Mouse (Mus musculus): ENCODE data around the gene Btbd17. TPM values are rescaled to one million over a fixed set of nuclear protein-coding genes. Genes with fewer than 3 reads are reported as not detected.

The Btbd17 gene
- polyA plus RNA-seq, 1 experiment from 2014 or later: 19.4 TPM

DNA sequence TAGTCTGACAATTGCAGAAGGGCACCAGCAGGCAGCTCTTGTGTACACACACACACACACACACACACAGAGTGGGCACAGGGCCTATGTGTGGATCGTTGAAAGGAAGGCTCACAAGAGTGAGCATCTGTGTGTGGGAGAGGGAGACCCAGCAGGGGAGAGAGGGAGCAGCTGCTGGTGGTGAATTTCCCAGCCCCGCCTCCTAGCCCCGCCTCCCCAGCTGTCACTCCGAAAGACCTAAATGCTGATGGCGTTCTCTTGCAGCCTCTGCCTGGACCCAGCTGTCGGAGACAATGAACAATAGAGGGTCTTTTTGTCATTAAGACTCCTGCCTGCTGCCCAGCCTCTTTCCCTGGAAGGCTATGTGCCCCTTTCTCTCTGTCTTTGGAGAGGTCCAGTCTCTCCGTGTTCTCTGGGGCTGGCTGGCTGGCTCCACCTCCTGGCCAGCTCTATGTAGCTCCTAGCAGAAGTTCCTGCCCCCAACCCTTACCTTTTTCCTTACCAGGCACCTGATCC is 456 bp downstream of the Btbd17 start:
- H3K4me2 ChIP-seq (ENCODE audit: low read length): peak overlapping the region; percentile 46
- H3K27me3 ChIP-seq (replicated peaks; ENCODE audit: control insufficient read depth, insufficient read depth, low read length): 0 out of 2 replicates have a peak, but pooled peaks cover under 1% of the 10 kb centered on the region
- peak overlapping the region; percentile 41 for H3K9ac ChIP-seq (replicated peaks; ENCODE audit: low read depth, low read length)
- peaks cover 53% of the 10 kb centered on the region for H3K4me1 ChIP-seq (replicated peaks; ENCODE audit: control insufficient read depth, insufficient read depth, low read length)
- peak overlapping the region; percentile 94 for H3K27ac ChIP-seq (ENCODE audit: low read length)
- peak; percentile 89 for ATAC-seq
- H3K4me3 ChIP-seq (replicated peaks; ENCODE audit: low read length): peak overlapping the region; percentile 40
- H3K36me3 ChIP-seq (ENCODE audit: control insufficient read depth, insufficient read depth): no peaks in the 10 kb centered on the region
- WGBS: 0% methylated on average over 7 of the region's 7 CpGs
- no peaks in the 10 kb centered on the region for H3K9me3 ChIP-seq (ENCODE audit: control insufficient read depth, low read length)

- no peak for ATAC-seq
- peak overlapping the region; percentile 46 for H3K4me2 ChIP-seq (ENCODE audit: low read length)
- peaks cover 53% of the 10 kb centered on the region for H3K4me1 ChIP-seq (replicated peaks; ENCODE audit: control insufficient read depth, insufficient read depth, low read length)
- peak overlapping the region; percentile 4; the same call in 1 of the 2 replicates for H3K9ac ChIP-seq (replicated peaks; ENCODE audit: low read depth, low read length)
- H3K27ac ChIP-seq (ENCODE audit: low read length): peak overlapping the region; percentile 94
- peak overlapping the region; percentile 25 for H3K4me3 ChIP-seq (replicated peaks; ENCODE audit: low read length)
- WGBS: 18% methylated on average over 4 of the region's 4 CpGs
- no peaks in the 10 kb centered on the region for H3K9me3 ChIP-seq (ENCODE audit: control insufficient read depth, low read length)
- H3K27me3 ChIP-seq (replicated peaks; ENCODE audit: control insufficient read depth, insufficient read depth, low read length): 0 out of 2 replicates have a peak, but pooled peaks cover 7% of the 10 kb centered on the region
- H3K36me3 ChIP-seq (ENCODE audit: control insufficient read depth, insufficient read depth): no peaks in the 10 kb centered on the region
Measured at GRCm38 (mm10) chr11:114794691-114795090, 1.1 kb downstream of the Btbd17 start.

DNA sequence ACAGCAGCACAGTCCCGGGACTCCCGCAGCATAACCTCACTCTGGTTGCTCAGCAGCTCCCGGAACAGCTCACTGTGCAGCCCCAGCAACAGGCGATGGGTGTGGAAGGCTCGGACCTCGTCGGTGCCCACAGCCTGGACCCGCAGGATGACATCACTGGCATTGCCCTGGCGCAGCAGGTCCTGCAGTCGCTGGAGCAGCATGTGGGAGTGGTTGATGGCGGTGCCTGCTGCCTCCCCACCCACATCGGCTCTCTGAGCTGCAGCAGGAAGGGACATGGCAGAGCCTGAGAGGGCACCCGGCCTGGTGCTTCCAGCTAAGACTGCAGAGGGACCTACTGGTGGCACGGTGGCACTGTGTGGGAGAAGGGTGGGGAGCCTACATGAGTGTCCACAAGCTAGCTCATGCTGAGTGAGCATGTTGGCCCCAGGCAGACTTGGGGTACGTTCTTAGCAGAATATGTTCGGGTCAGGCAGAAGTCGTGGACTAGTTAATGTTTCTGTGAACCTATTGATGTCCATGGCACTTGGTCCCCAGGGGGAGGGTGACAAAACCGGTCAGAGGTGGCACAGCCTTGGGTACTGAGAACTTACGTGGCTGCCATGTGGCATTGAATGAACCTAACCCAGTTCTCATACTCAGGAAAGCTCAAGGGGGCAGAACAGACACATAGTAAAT is 1.7 kb downstream of the Btbd17 start:
- H3K9me3 ChIP-seq (ENCODE audit: control insufficient read depth, low read length): no peaks in the 10 kb centered on the region
- H3K4me2 ChIP-seq (ENCODE audit: low read length): peak overlapping the region; percentile 46
- peaks cover 57% of the 10 kb centered on the region for H3K4me1 ChIP-seq (replicated peaks; ENCODE audit: control insufficient read depth, insufficient read depth, low read length)
- no peak for ATAC-seq
- peak overlapping the region; percentile 16; the same call in 1 of the 2 replicates for H3K27ac ChIP-seq (ENCODE audit: low read length)
- 0 out of 2 replicates have a peak overlapping the region, but pooled peaks have one; percentile 0 for H3K4me3 ChIP-seq (replicated peaks; ENCODE audit: low read length)
- 55% methylated on average over 19 of the region's 19 CpGs for WGBS
- 0 out of 2 replicates have a peak, but pooled peaks cover 8% of the 10 kb centered on the region for H3K27me3 ChIP-seq (replicated peaks; ENCODE audit: control insufficient read depth, insufficient read depth, low read length)
- no peaks in the 10 kb centered on the region for H3K36me3 ChIP-seq (ENCODE audit: control insufficient read depth, insufficient read depth)
- peak overlapping the region; percentile 4 for H3K9ac ChIP-seq (replicated peaks; ENCODE audit: low read depth, low read length)

DNA sequence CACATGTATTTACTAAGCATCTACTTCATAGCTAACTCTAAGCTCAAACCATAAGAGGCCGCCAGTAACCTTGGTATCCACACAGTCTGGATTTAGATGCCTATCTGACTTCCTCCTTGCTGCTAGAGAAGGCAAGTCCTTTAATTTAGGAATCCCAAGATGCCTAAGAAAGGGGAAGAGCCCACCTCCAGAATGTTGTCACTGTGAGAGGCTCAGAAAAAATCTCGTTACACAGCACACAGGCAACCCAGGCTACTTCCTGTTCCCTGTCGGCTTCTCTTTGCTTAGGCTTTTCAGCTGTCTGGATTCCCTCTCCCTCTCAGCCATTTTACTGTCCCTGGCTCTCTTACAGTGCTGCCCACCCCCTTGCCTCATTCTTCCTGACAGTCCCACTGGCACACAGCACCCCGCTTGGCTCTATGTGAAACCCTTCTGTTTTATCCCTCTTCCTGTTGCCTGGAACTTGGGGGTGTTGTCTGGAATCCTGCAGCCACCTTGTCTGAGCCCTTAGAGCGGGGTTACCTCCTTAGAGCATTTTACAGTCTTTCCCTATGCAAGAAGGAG is 2.7 kb downstream of the Btbd17 start:
- Histone ChIP-seq H3K9ac (replicated peaks; ENCODE audit: low read depth, low read length) (no peak overlapping the region; the same call in 1 of the 2 replicates), H3K4me3 (replicated peaks; ENCODE audit: low read length) (no peak overlapping the region), H3K27me3 (replicated peaks; ENCODE audit: control insufficient read depth, insufficient read depth, low read length) (0 out of 2 replicates have a peak, but pooled peaks cover 8% of the 10 kb centered on the region), H3K36me3 (ENCODE audit: control insufficient read depth, insufficient read depth) (no peaks in the 10 kb centered on the region), H3K4me1 (replicated peaks; ENCODE audit: control insufficient read depth, insufficient read depth, low read length) (peaks cover 59% of the 10 kb centered on the region), H3K9me3 (ENCODE audit: control insufficient read depth, low read length) (no peaks in the 10 kb centered on the region), H3K27ac (ENCODE audit: low read length) (peak overlapping the region; percentile 16; the same call in 1 of the 2 replicates), H3K4me2 (ENCODE audit: low read length) (peak overlapping the region; percentile 46; the same call in 1 of the 2 replicates)
- 39% methylated on average over 5 of the region's 5 CpGs for WGBS
- ATAC-seq: no peak

- no peaks in the 10 kb centered on the region for H3K9me3 ChIP-seq (ENCODE audit: control insufficient read depth, low read length)
- H3K27ac ChIP-seq (ENCODE audit: low read length): peak overlapping the region; percentile 55; the same call in 1 of the 2 replicates
- H3K4me3 ChIP-seq (replicated peaks; ENCODE audit: low read length): peak overlapping the region; percentile 61
- H3K9ac ChIP-seq (replicated peaks; ENCODE audit: low read depth, low read length): peak overlapping the region; percentile 69
- ATAC-seq: no peak
- H3K27me3 ChIP-seq (replicated peaks; ENCODE audit: control insufficient read depth, insufficient read depth, low read length): 0 out of 2 replicates have a peak, but pooled peaks cover 8% of the 10 kb centered on the region
- peaks cover 59% of the 10 kb centered on the region for H3K4me1 ChIP-seq (replicated peaks; ENCODE audit: control insufficient read depth, insufficient read depth, low read length)
- peak overlapping the region; percentile 95 for H3K4me2 ChIP-seq (ENCODE audit: low read length)
- no peaks in the 10 kb centered on the region for H3K36me3 ChIP-seq (ENCODE audit: control insufficient read depth, insufficient read depth)
- WGBS: under 1% methylated on average over 58 of the region's 59 CpGs
Measured at GRCm38 (mm10) chr11:114791891-114792411, 3.8 kb downstream of the Btbd17 start.

DNA sequence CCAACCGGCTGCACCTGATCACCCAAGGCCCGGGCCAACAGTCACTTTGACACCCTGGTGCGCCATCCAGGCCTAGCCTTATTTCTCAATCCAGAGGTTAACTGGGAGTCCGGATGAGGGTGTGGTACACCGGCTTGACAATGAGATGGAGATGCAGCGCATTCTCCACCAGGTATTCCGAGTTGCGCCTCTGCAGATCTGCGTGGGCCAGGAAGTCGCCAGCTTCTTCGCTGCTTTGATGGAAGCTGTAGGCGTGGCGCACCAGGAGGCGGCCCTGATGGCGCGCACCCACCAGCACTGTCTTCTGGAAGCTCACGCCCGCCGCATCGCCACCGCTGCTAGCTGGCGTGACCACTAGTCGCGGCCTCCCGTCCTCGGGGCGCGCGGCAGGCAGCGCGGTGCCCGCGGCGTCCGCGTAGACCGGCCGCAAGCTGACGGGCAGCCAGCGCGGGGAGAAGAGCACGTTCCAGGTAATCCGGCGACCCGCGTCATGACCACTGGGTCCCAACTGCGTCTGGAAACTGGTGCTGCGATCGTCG is 4.3 kb downstream of the Btbd17 start:
- Histone ChIP-seq H3K9ac (replicated peaks; ENCODE audit: low read depth, low read length) (peak overlapping the region; percentile 69), H3K4me2 (ENCODE audit: low read length) (peak overlapping the region; percentile 95), H3K4me1 (replicated peaks; ENCODE audit: control insufficient read depth, insufficient read depth, low read length) (peaks cover 57% of the 10 kb centered on the region), H3K36me3 (ENCODE audit: control insufficient read depth, insufficient read depth) (no peaks in the 10 kb centered on the region), H3K9me3 (ENCODE audit: control insufficient read depth, low read length) (no peaks in the 10 kb centered on the region), H3K27me3 (replicated peaks; ENCODE audit: control insufficient read depth, insufficient read depth, low read length) (0 out of 2 replicates have a peak, but pooled peaks cover 10% of the 10 kb centered on the region), H3K27ac (ENCODE audit: low read length) (peak overlapping the region; percentile 55; the same call in 1 of the 2 replicates), H3K4me3 (replicated peaks; ENCODE audit: low read length) (peak overlapping the region; percentile 61)
- 6% methylated on average over 50 of the region's 50 CpGs for WGBS
- no peak for ATAC-seq

DNA sequence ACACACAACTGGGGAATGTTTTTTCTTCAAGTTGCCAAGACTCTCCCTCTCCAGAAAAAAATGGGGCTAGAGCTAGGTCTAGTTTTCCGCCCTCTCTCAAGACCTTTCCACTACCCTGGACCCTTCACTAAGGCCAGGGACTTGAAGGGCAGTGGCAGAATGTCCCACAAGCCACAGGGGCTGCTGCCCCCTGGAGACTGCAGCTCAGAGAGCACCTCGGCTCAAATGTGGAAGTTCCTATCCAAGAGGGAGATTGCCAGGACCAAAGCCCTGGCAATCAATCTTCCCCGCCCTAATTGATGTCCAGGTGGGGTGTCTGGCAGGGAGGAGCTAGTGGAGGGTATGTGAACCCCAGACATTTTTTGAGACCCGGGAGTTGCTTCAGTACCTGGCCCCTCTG is 4.9 kb downstream of the Btbd17 start:
- Histone ChIP-seq H3K4me3 (replicated peaks; ENCODE audit: low read length) (no peak overlapping the region; the same call in 1 of the 2 replicates), H3K9me3 (ENCODE audit: control insufficient read depth, low read length) (no peaks in the 10 kb centered on the region), H3K27ac (ENCODE audit: low read length) (no peak overlapping the region), H3K27me3 (replicated peaks; ENCODE audit: control insufficient read depth, insufficient read depth, low read length) (0 out of 2 replicates have a peak, but pooled peaks cover 10% of the 10 kb centered on the region), H3K4me2 (ENCODE audit: low read length) (peak overlapping the region; percentile 95), H3K36me3 (ENCODE audit: control insufficient read depth, insufficient read depth) (no peaks in the 10 kb centered on the region), H3K4me1 (replicated peaks; ENCODE audit: control insufficient read depth, insufficient read depth, low read length) (peaks cover 56% of the 10 kb centered on the region), H3K9ac (replicated peaks; ENCODE audit: low read depth, low read length) (no peak overlapping the region)
- ATAC-seq: no peak
- 58% methylated on average over 4 of the region's 4 CpGs for WGBS

DNA sequence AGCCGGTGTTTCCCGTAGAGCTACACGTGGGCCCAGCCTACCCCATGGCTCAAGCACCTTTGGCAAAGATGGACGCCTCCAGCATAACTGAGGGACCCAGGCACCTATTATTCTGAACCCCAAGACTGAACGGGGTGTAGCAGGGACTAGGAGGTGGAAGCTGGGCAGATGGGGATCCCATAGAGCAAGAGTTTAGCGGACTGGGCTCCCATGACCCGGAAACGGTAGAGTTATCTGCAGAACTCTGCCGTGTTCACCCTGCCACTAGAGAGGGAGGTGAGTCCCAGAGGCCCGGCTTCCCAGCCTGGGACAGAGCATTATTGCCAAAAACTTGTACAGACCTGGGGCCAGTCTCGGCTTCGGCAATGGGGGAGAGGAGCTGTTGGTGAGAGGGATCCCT is 5.6 kb downstream of the Btbd17 start:
- H3K4me3 ChIP-seq (replicated peaks; ENCODE audit: low read length): no peak overlapping the region
- H3K27me3 ChIP-seq (replicated peaks; ENCODE audit: control insufficient read depth, insufficient read depth, low read length): 0 out of 2 replicates have a peak, but pooled peaks cover 13% of the 10 kb centered on the region
- WGBS: 80% methylated on average over 12 of the region's 12 CpGs
- no peak overlapping the region for H3K4me2 ChIP-seq (ENCODE audit: low read length)
- ATAC-seq: no peak
- no peak overlapping the region for H3K27ac ChIP-seq (ENCODE audit: low read length)
- no peaks in the 10 kb centered on the region for H3K36me3 ChIP-seq (ENCODE audit: control insufficient read depth, insufficient read depth)
- H3K9me3 ChIP-seq (ENCODE audit: control insufficient read depth, low read length): no peaks in the 10 kb centered on the region
- H3K4me1 ChIP-seq (replicated peaks; ENCODE audit: control insufficient read depth, insufficient read depth, low read length): peaks cover 49% of the 10 kb centered on the region
- no peak overlapping the region for H3K9ac ChIP-seq (replicated peaks; ENCODE audit: low read depth, low read length)

DNA sequence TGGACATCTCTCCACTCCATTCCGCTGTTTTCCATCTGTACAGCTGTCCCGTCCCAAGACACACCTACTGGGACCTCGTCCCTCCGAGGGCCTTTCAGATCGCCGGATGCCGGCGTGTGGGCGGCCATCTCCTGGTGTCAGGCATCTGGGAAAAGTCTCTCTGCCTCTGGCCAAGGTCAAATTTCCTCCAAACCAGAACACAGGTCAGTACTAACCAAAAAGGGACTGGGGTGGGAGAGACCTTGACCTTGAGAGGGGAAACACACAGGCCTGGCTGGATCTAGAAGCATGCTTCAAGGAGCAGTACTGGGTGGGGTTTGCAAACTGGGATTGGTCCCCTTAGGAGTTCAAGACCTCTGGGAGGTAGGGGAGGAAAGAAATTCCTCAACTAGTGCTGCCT is 6.0 kb downstream of the Btbd17 start:
- no peak overlapping the region for H3K4me2 ChIP-seq (ENCODE audit: low read length)
- H3K4me3 ChIP-seq (replicated peaks; ENCODE audit: low read length): no peak overlapping the region
- H3K36me3 ChIP-seq (ENCODE audit: control insufficient read depth, insufficient read depth): no peaks in the 10 kb centered on the region
- H3K9me3 ChIP-seq (ENCODE audit: control insufficient read depth, low read length): no peaks in the 10 kb centered on the region
- 68% methylated on average over 9 of the region's 9 CpGs for WGBS
- no peak overlapping the region for H3K27ac ChIP-seq (ENCODE audit: low read length)
- ATAC-seq: no peak
- no peak overlapping the region for H3K9ac ChIP-seq (replicated peaks; ENCODE audit: low read depth, low read length)
- peaks cover 13% of the 10 kb centered on the region; the same call in 1 of the 2 replicates for H3K27me3 ChIP-seq (replicated peaks; ENCODE audit: control insufficient read depth, insufficient read depth, low read length)
- peaks cover 45% of the 10 kb centered on the region for H3K4me1 ChIP-seq (replicated peaks; ENCODE audit: control insufficient read depth, insufficient read depth, low read length)

Measured in forebrain, embryonic 16.5 days (tissue).